Mouse (Mus musculus) telencephalon, adult 2 months (tissue): Measurements from ENCODE around the gene Clcnkb.

Experiments used
- DNase-seq: peaks from one replicate; pipeline ENCODE4 v3.0.0-alpha.2; 2011; ENCODE audit warnings: low read depth, low spot score

Gene Clcnkb

GRCm38 (mm10) chr4:141405314-141405622 lies 10.5 kb downstream of the Clcnkb start:
- DNase-seq, result no peak

GRCm38 (mm10) chr4:141404518-141405313 lies 11.1 kb downstream of the Clcnkb start:
- DNase-seq, result peak; percentile 45

- no peak for DNase-seq
Measured at GRCm38 (mm10) chr4:141400171-141400570, 15.6 kb downstream of the Clcnkb start.

- DNase-seq, result no peak
Measured at GRCm38 (mm10) chr4:141398545-141398944, 17.3 kb downstream of the Clcnkb start, which contains the start of gene Clcnka. TSS of gene Clcnka (minus strand) at chr4:141398724.

GRCm38 (mm10) chr4:141397861-141398260 lies 18.0 kb downstream of the Clcnkb start:
- DNase-seq, result no peak

GRCm38 (mm10) chr4:141394751-141395150 lies 21.1 kb downstream of the Clcnkb start:
- no peak for DNase-seq

GRCm38 (mm10) chr4:141391293-141391692 lies 24.5 kb downstream of the Clcnkb start:
- DNase-seq, result no peak

GRCm38 (mm10) chr4:141389366-141390150 lies 26.3 kb downstream of the Clcnkb start:
- DNase-seq, result no peak

- no peak for DNase-seq
Measured at GRCm38 (mm10) chr4:141387933-141388332, 27.9 kb downstream of the Clcnkb start.

GRCm38 (mm10) chr4:141387093-141387784 lies 28.6 kb downstream of the Clcnkb start:
- DNase-seq, result peak; percentile 13

- DNase-seq, result no peak
Measured at GRCm38 (mm10) chr4:141386150-141386549, 29.7 kb downstream of the Clcnkb start.

GRCm38 (mm10) chr4:141385275-141385674 lies 30.5 kb downstream of the Clcnkb start:
- no peak for DNase-seq

- DNase-seq, result no peak
Measured at GRCm38 (mm10) chr4:141382406-141382805, 33.4 kb downstream of the Clcnkb start.

- DNase-seq, result no peak
Measured at GRCm38 (mm10) chr4:141379674-141380073, 36.1 kb downstream of the Clcnkb start.

- DNase-seq, result no peak
Measured at GRCm38 (mm10) chr4:141372426-141372825, 43.4 kb downstream of the Clcnkb start.

GRCm38 (mm10) chr4:141367997-141368791 lies 47.6 kb downstream of the Clcnkb start, which contains the start of gene Fam131c:
TSS of gene Fam131c (plus strand) at chr4:141368220.
- DNase-seq, result no peak

- DNase-seq, result no peak
Measured at GRCm38 (mm10) chr4:141365876-141366275, 49.9 kb downstream of the Clcnkb start.

- DNase-seq, result no peak
Measured at GRCm38 (mm10) chr4:141365126-141365525, 50.7 kb downstream of the Clcnkb start.

GRCm38 (mm10) chr4:141362937-141363548 lies 52.8 kb downstream of the Clcnkb start:
- peak; percentile 50 for DNase-seq

- DNase-seq, result no peak
Measured at GRCm38 (mm10) chr4:141360846-141361245, 55.0 kb downstream of the Clcnkb start.

- DNase-seq, result no peak
Measured at GRCm38 (mm10) chr4:141359222-141359621, 56.6 kb downstream of the Clcnkb start.
